Mouse (Mus musculus) right cerebral cortex, postnatal 10 days (tissue): ENCODE results near the gene Gabbr1.

Experiments used
- DNase-seq, 2 experiments: peaks; one replicate each; pipeline ENCODE4 v3.0.0; 2021; ENCODE audit warnings: low spot score in 2 of 2

Gene Gabbr1

DNA sequence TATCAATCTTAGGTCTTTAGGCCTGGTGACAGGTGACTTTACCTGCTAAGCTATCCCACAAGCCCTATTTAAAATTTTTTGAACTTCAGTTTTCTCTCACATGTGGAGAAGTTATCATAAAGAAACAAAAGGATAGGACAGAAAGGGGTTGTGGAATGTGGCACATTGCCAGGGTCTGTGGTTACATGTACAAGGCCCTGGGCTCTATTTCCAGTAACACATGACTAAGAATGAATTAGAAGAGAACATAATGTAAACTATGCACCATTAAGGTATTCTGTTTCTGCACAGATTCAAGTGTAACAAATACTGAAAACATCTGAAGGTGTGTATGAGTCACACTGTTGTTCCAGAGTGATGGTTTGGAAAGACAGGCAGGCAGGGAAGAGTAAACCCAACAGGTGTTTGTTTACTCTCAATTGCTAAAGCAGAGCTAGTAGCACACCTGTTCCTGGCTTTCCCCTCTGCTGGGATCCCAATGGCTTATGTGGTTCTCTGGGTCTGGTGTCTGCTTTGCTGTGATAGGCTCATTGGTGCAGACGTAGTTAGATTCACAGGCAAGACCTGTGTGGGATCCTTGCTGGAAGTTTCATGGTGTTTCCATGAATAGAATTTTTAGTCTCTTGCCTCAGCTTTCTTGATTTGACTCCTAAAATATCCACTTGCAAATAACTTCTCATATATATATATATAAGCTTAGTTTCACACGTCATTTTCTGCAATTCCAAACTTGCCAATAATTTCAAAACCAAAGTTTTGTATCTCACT lies 6.5 kb upstream of the Gabbr1 start:
- no peak for DNase-seq

GRCm38 (mm10) chr17:37044651-37045244 lies 1.0 kb upstream of the Gabbr1 start:
- no peak for DNase-seq

- peak; percentile 79 to 80 for DNase-seq
Measured at GRCm38 (mm10) chr17:37046312-37047112, 746 bp downstream of the Gabbr1 start.

- DNase-seq: peak; percentile 49 to 63
Measured at GRCm38 (mm10) chr17:37047332-37047976, 1.7 kb downstream of the Gabbr1 start.

DNA sequence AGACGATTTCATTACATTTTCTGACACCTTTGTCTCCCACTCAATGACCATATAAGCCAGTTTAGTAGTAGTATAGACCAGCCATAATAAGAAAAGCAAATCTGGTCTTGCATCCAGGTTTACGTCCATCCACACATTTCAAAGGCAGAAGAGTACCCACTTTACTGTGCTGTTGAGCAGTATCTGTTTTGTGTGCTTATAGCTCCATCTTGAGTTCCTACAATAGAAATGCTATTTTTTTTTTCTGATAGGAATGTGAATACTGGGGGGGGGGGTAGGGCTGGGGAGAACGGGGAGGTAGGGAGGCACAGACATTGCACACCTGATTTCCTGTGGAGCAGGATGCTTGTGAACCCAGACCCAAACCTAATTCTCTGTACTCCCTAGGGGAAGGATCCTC lies 2.2 kb downstream of the Gabbr1 start:
- DNase-seq: no peak

GRCm38 (mm10) chr17:37048383-37048782 lies 2.6 kb downstream of the Gabbr1 start:
- DNase-seq: peak in 1 of 2 experiments; percentile 43

DNA sequence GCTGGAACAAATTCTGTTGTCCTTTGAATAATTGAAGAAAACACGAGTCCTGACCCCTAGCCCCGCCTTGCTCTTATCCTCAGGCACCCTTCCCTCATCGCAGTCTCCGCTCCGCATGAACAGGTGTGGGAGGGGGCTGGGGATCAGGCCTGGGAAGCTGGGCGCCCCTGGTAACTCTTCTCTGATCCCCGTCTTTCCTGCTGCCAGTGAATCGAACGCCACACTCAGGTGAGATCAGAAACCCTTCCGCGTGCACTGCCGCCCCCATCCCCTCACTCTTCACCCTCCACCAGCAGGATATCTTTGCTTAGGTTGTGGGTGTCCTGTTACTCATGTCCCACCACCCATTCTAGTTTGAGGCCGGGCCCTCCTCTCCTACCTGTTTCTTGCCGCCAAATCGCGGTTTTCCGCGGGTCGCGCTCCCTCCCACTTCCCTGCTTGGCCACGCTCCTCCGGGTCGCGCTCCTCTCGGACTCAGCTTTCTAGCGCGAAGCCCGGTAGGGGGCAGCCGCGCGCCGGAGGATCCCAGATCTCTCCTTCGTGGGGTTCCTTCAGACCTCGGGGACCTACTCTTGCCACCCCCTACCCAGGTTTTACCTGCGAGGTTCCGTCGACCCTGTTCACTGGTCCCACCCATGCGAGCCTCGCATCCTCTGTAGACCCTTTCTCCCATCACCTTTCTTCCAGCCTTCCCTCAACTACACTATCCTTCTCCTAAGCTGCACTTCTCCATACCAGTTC lies 4.0 kb downstream of the Gabbr1 start:
- peak; percentile 81 to 89 for DNase-seq

DNA sequence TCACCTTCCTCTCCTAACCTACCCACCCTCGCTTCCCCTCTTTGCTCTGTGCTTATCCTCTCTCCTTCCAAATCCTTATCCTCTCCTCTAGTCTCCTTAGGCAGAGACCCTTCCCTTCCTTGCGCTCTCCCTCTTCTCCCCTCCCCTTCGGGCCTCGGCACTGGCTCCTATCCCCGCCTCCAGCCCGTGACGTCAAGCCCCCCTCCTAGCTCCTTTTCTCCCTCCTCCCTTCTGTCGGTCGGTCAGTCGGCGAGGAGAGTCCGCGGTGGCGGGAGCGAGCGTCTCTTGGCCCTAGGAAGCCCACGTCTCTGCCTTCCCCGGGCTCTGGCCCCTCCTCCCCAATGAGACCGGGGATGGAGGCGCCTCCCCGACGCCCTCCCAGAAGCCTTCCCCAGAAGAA lies 4.6 kb downstream of the Gabbr1 start:
- DNase-seq: peak; percentile 95

GRCm38 (mm10) chr17:37050876-37051275 lies 5.1 kb downstream of the Gabbr1 start:
- DNase-seq: peak; percentile 55 to 66

- DNase-seq: no peak
Measured at GRCm38 (mm10) chr17:37051745-37052144, 6.0 kb downstream of the Gabbr1 start.

GRCm38 (mm10) chr17:37056957-37057356 lies 11.2 kb downstream of the Gabbr1 start:
- peak; percentile 26 to 56 for DNase-seq

GRCm38 (mm10) chr17:37061435-37061834 lies 15.7 kb downstream of the Gabbr1 start:
- no peak for DNase-seq

DNA sequence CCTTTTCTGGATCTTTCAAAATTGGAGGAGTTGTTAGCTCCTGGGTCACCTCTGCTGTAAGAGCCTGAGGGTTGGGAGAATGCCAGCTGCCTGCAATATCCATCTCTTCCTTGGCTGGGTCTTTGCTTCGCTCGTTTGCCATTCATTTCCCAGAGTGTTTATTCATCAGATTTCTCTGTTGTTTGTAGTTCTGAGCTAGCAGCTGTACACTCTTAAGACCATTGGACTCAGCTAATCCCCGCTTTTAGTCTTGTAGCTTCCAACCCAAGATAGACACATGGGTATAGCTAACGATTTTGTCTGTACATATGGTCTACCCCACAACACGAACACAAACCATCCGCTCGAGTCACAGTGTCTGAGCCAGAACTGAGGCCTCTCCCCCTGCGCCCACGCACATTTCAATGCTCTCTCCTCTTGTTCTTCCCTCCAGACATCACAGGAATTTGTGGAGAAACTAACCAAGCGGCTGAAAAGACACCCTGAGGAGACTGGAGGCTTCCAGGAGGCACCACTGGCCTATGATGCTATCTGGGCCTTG lies 16.4 kb downstream of the Gabbr1 start:
- peak; percentile 64 to 79 for DNase-seq

DNA sequence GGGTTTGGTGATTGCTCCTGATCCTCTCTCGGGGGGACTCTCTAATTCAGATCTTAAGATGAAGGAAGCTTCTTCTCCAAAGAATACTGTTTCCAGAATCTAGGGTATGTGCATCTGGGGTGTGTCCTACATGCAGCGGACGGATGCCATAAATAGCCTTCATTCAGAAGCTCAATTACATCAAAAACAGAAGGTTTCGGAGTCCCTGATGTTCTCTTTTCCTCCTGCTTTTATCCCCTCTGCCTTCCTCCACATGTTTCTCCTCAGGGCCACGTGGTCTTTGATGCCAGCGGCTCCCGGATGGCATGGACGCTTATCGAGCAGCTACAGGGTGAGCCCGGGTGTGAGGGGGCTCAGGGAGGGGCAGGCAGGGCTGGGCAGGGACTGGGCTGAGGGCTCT lies 17.3 kb downstream of the Gabbr1 start:
- peak in 1 of 2 experiments; percentile 36 for DNase-seq

DNA sequence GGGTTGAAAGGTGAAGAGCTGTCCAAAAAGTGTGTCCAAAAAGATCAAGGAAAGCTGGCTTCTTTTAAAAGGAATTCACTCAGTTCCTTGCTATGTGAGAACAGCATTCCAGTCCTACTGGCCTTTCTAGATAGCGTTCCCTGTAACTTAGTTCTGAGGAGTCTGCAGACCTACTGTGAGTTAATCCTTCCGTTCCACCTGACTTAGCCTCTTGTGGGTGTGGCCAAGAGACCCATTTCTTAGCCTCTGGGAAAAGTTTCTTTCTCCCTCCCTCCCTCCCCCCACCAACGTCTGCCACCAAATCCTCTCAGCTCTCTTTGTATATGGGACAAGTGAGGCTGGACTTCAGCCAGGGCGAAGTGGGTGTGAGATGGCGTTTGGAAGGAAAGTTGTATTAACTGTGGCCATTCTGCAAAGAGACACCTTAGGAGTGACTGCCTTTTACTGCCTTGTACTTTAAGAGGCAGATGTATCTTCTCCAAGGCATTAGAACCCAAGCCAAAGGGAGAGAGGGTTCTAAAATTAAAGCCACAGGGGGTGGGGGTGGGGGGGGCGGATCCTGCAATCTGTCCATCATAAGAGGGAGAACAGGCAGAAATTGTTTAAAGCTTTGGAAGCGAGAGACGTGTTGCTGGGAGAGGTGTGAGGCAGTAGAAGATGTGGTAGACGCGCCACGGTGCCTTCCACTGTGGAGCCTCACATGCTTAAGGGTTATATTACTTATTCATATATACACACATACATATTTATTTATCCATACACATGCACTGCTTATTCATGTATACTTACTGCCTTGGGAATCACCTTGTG lies 18.1 kb downstream of the Gabbr1 start:
- peak; percentile 67 to 70 for DNase-seq

DNA sequence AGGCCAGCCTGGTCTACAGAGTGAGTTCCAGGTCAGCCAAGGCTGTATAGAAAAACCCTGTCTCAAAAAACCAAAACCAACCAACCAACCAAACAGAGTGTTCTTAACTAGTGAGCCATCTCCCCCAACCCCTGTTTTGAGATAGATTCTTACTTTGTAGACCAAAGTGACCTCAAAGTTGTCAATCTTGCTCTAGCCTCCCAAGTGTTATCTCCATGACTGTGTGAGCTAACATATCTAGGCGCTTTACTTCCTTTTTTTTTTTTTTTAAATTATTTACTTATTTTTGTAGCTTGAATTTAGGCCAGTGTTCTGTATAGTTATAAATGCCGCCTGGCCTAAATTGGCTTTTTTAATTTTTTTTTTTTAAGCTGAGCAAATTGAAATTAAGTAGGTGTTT lies 20.2 kb downstream of the Gabbr1 start:
- no peak for DNase-seq

GRCm38 (mm10) chr17:37067861-37068260 lies 22.1 kb downstream of the Gabbr1 start:
- no peak for DNase-seq

DNA sequence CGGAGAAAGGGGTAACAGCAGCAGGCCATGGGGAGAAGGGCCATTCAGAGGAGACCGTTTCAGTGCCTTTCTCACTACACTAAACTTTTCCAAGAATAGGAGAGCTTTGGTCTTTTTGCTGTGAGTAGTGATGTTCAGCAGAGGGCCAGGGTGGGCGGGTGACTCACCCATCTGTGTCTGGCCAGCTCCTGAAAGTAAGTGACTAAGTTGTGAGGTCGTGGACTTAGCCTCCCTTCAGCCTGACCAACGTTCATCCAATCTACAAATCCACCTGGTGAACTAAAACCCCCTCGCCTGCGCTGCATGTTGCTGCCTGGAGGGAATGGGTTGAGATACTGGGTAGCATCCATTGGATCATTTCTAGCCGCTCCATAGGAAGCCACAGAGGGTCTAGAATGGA lies 24.4 kb downstream of the Gabbr1 start:
- peak in 1 of 2 experiments; percentile 21 for DNase-seq

DNA sequence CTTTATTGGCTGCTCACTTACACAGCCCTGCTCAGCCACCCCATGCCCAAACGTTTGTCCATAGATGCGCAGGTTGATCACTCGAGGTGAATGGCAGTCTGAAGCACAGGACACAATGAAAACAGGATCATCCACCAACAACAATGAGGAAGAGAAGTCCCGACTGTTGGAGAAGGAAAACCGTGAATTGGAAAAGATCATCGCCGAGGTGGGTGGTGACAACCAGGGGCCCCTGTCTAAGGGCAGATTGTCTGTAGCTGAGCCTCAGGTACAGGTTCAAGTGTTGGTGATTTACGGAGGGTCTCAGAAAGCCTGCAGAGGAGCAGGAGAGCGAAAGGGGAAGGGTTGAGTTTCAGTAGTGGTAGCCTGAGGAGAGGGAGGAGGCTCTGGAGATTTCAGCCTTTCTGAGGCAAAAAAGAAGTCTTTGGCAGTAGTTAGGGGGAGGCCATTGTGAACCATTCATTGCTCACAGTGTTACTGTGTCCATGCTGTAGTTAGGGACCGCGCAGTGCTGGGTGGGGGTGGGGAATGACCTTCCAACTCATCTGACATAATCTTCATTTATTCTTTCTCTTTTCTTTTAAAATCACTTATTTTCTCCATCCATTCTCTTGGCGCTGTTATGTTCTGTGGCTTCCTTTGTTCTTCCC lies 26.4 kb downstream of the Gabbr1 start:
- peak in 1 of 2 experiments; percentile 26 for DNase-seq
